Mouse (Mus musculus): ENCODE measurements at regions not wholly inside any gene's neighbourhood (a gene's known extent, or its start where the extent isn't known, plus 50 kb on each side); places are given as distances from the start of the nearest gene placed in this dataset.

GRCm38 (mm10) chr9:41700683-41701082 is 423.4 kb downstream of the Sorl1 start:
- Histone ChIP-seq H3K4me1 (ENCODE audit: control insufficient read depth in 2 of 2, insufficient read depth in 2 of 2, low read length in 2 of 2) (peaks cover 3 to 4% of the 10 kb centered on the region in 2 experiments; a peak in 3 of 4 replicates), H3K27me3 (ENCODE audit: control insufficient read depth, insufficient read depth, low read length) (no peaks in the 10 kb centered on the region), H3K9ac (ENCODE audit: low read length) (no peak overlapping the region), H3K9me3 (ENCODE audit: control insufficient read depth, low read length) (no peaks in the 10 kb centered on the region), H3K27ac (replicated peaks in 1 of 2; ENCODE audit: control insufficient read depth in 1 of 2, insufficient read depth in 1 of 2, low read depth in 2 of 2, low read length in 2 of 2) (no peak overlapping the region), H3K36me3 (ENCODE audit: control insufficient read depth, insufficient read depth, low read length) (no peaks in the 10 kb centered on the region), H3K4me2 (ENCODE audit: low read length) (peak overlapping the region; percentile 11; the same call in 1 of the 2 replicates), H3K4me3 (ENCODE audit: control insufficient read depth in 1 of 2, insufficient read depth in 1 of 2, low read depth in 1 of 2, low read length in 2 of 2) (no peak overlapping the region)
- no peak for ATAC-seq (ENCODE audit: insufficient number of reproducible peaks, insufficient read depth, low FRiP score, low read depth)
- 11% methylated on average over 6 of the region's 6 CpGs for WGBS

GRCm38 (mm10) chr9:41699031-41699430 is 425.1 kb downstream of the Sorl1 start:
- H3K27me3 ChIP-seq (ENCODE audit: control insufficient read depth, insufficient read depth, low read length) = no peaks in the 10 kb centered on the region
- H3K9ac ChIP-seq (ENCODE audit: low read length) = no peak overlapping the region
- H3K4me2 ChIP-seq (ENCODE audit: low read length) = no peak overlapping the region
- no peak for ATAC-seq (ENCODE audit: insufficient number of reproducible peaks, insufficient read depth, low FRiP score, low read depth)
- H3K4me3 ChIP-seq (ENCODE audit: control insufficient read depth in 1 of 2, insufficient read depth in 1 of 2, low read depth in 1 of 2, low read length in 2 of 2) = no peak overlapping the region
- no peaks in the 10 kb centered on the region for H3K36me3 ChIP-seq (ENCODE audit: control insufficient read depth, insufficient read depth, low read length)
- H3K4me1 ChIP-seq (ENCODE audit: control insufficient read depth in 2 of 2, insufficient read depth in 2 of 2, low read length in 2 of 2) = peaks cover 3 to 4% of the 10 kb centered on the region in 2 experiments; a peak in 2 of 4 replicates
- 90% methylated on average over 4 of the region's 4 CpGs for WGBS
- no peak overlapping the region for H3K27ac ChIP-seq (replicated peaks in 1 of 2; ENCODE audit: control insufficient read depth in 1 of 2, insufficient read depth in 1 of 2, low read depth in 2 of 2, low read length in 2 of 2)
- no peaks in the 10 kb centered on the region for H3K9me3 ChIP-seq (ENCODE audit: control insufficient read depth, low read length)

DNA sequence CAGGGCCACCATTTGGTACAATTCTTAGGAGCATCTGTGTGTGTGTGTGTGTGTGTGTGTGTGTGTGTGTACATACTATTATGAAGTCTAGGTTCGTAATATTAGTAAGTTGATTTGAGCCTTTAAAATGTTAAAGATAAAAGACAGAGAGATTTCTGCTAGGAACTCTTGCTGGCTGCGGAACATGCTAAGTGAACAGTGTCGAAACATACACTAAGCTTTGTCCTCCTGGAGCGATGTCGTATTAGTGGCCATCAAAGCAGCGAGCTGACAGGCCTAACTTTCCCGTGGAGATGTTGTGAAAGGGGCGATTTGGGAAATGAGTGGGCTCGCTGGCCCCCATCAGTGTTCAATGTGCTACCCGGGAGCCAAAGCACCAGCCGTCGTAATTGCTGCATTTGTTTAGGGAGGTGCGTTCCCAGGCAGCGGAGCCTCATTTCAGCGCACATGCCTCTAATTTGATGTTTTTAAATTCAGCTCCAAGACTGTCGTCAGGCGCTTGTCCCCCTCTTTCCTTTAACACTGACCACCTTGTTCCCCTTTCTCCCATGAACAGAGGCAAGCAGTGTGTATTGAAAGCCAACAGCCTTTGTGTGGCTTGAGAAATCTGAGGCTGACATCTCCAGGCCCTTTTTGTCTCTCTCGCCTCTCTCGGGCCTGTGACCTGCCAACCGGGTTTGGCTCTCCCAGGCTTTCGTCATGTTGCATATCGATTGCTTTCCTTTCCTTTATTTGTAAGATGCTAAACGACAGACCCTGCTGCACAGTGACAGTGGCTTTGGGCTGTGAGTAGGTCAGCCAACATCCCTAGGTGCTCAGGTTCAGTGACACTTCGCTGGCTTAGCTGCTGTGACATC is 426.3 kb downstream of the Sorl1 start:
- Histone ChIP-seq H3K4me3 (ENCODE audit: control insufficient read depth in 1 of 2, insufficient read depth in 1 of 2, low read depth in 1 of 2, low read length in 2 of 2) (no peak overlapping the region), H3K4me1 (ENCODE audit: control insufficient read depth in 2 of 2, insufficient read depth in 2 of 2, low read length in 2 of 2) (peaks cover 3 to 4% of the 10 kb centered on the region in 2 experiments; a peak in 2 of 4 replicates), H3K9ac (ENCODE audit: low read length) (no peak overlapping the region), H3K36me3 (ENCODE audit: control insufficient read depth, insufficient read depth, low read length) (no peaks in the 10 kb centered on the region), H3K27me3 (ENCODE audit: control insufficient read depth, insufficient read depth, low read length) (no peaks in the 10 kb centered on the region), H3K27ac (replicated peaks in 1 of 2; ENCODE audit: control insufficient read depth in 1 of 2, insufficient read depth in 1 of 2, low read depth in 2 of 2, low read length in 2 of 2) (no peak overlapping the region), H3K9me3 (ENCODE audit: control insufficient read depth, low read length) (no peaks in the 10 kb centered on the region), H3K4me2 (ENCODE audit: low read length) (no peak overlapping the region)
- 79% methylated on average over 24 of the region's 24 CpGs for WGBS
- ATAC-seq (ENCODE audit: insufficient number of reproducible peaks, insufficient read depth, low FRiP score, low read depth) = no peak

GRCm38 (mm10) chr9:41697160-41697559 is 426.9 kb downstream of the Sorl1 start:
- no peak overlapping the region for H3K9ac ChIP-seq (ENCODE audit: low read length)
- H3K4me2 ChIP-seq (ENCODE audit: low read length) = no peak overlapping the region
- ATAC-seq (ENCODE audit: insufficient number of reproducible peaks, insufficient read depth, low FRiP score, low read depth) = no peak
- H3K27ac ChIP-seq (replicated peaks in 1 of 2; ENCODE audit: control insufficient read depth in 1 of 2, insufficient read depth in 1 of 2, low read depth in 2 of 2, low read length in 2 of 2) = no peak overlapping the region
- H3K27me3 ChIP-seq (ENCODE audit: control insufficient read depth, insufficient read depth, low read length) = no peaks in the 10 kb centered on the region
- peaks cover 3 to 4% of the 10 kb centered on the region in 2 experiments; a peak in 2 of 4 replicates for H3K4me1 ChIP-seq (ENCODE audit: control insufficient read depth in 2 of 2, insufficient read depth in 2 of 2, low read length in 2 of 2)
- H3K9me3 ChIP-seq (ENCODE audit: control insufficient read depth, low read length) = no peaks in the 10 kb centered on the region
- H3K36me3 ChIP-seq (ENCODE audit: control insufficient read depth, insufficient read depth, low read length) = no peaks in the 10 kb centered on the region
- H3K4me3 ChIP-seq (ENCODE audit: control insufficient read depth in 1 of 2, insufficient read depth in 1 of 2, low read depth in 1 of 2, low read length in 2 of 2) = no peak overlapping the region

GRCm38 (mm10) chr9:41682911-41683310 is 441.2 kb downstream of the Sorl1 start:
- Histone ChIP-seq H3K4me2 (ENCODE audit: low read length) (no peak overlapping the region), H3K27ac (replicated peaks in 1 of 2; ENCODE audit: control insufficient read depth in 1 of 2, insufficient read depth in 1 of 2, low read depth in 2 of 2, low read length in 2 of 2) (no peak overlapping the region), H3K36me3 (ENCODE audit: control insufficient read depth, insufficient read depth, low read length) (no peaks in the 10 kb centered on the region), H3K9ac (ENCODE audit: low read length) (no peak overlapping the region), H3K9me3 (ENCODE audit: control insufficient read depth, low read length) (0 out of 2 replicates have a peak, but pooled peaks cover 3% of the 10 kb centered on the region), H3K27me3 (ENCODE audit: control insufficient read depth, insufficient read depth, low read length) (no peaks in the 10 kb centered on the region), H3K4me3 (ENCODE audit: control insufficient read depth in 1 of 2, insufficient read depth in 1 of 2, low read depth in 1 of 2, low read length in 2 of 2) (no peak overlapping the region), H3K4me1 (ENCODE audit: control insufficient read depth in 2 of 2, insufficient read depth in 2 of 2, low read length in 2 of 2) (no peaks in the 10 kb centered on the region)
- WGBS = 65% methylated on average over 1 of the region's 1 CpGs
- ATAC-seq (ENCODE audit: insufficient number of reproducible peaks, insufficient read depth, low FRiP score, low read depth) = no peak

GRCm38 (mm10) chr9:41675656-41676055 is 448.4 kb downstream of the Sorl1 start:
- Histone ChIP-seq H3K4me2 (ENCODE audit: low read length) (no peak overlapping the region), H3K9me3 (ENCODE audit: control insufficient read depth, low read length) (no peaks in the 10 kb centered on the region), H3K4me3 (ENCODE audit: control insufficient read depth in 1 of 2, insufficient read depth in 1 of 2, low read depth in 1 of 2, low read length in 2 of 2) (no peak overlapping the region), H3K9ac (ENCODE audit: low read length) (no peak overlapping the region), H3K27ac (replicated peaks in 1 of 2; ENCODE audit: control insufficient read depth in 1 of 2, insufficient read depth in 1 of 2, low read depth in 2 of 2, low read length in 2 of 2) (no peak overlapping the region), H3K36me3 (ENCODE audit: control insufficient read depth, insufficient read depth, low read length) (no peaks in the 10 kb centered on the region), H3K27me3 (ENCODE audit: control insufficient read depth, insufficient read depth, low read length) (no peaks in the 10 kb centered on the region), H3K4me1 (ENCODE audit: control insufficient read depth in 2 of 2, insufficient read depth in 2 of 2, low read length in 2 of 2) (no peaks in the 10 kb centered on the region)
- 80% methylated on average over 2 of the region's 2 CpGs for whole genome bisulfite sequencing
- no peak for ATAC-seq (ENCODE audit: insufficient number of reproducible peaks, insufficient read depth, low FRiP score, low read depth)

GRCm38 (mm10) chr9:41672958-41673357 is 451.1 kb downstream of the Sorl1 start:
- Histone ChIP-seq H3K9ac (ENCODE audit: low read length) (no peak overlapping the region), H3K36me3 (ENCODE audit: control insufficient read depth, insufficient read depth, low read length) (no peaks in the 10 kb centered on the region), H3K4me1 (ENCODE audit: control insufficient read depth in 2 of 2, insufficient read depth in 2 of 2, low read length in 2 of 2) (no peaks in the 10 kb centered on the region), H3K9me3 (ENCODE audit: control insufficient read depth, low read length) (no peaks in the 10 kb centered on the region), H3K4me3 (ENCODE audit: control insufficient read depth in 1 of 2, insufficient read depth in 1 of 2, low read depth in 1 of 2, low read length in 2 of 2) (no peak overlapping the region), H3K27me3 (ENCODE audit: control insufficient read depth, insufficient read depth, low read length) (no peaks in the 10 kb centered on the region), H3K4me2 (ENCODE audit: low read length) (no peak overlapping the region), H3K27ac (replicated peaks in 1 of 2; ENCODE audit: control insufficient read depth in 1 of 2, insufficient read depth in 1 of 2, low read depth in 2 of 2, low read length in 2 of 2) (no peak overlapping the region)
- 59% methylated on average over 2 of the region's 2 CpGs for WGBS
- ATAC-seq (ENCODE audit: insufficient number of reproducible peaks, insufficient read depth, low FRiP score, low read depth) = no peak

DNA sequence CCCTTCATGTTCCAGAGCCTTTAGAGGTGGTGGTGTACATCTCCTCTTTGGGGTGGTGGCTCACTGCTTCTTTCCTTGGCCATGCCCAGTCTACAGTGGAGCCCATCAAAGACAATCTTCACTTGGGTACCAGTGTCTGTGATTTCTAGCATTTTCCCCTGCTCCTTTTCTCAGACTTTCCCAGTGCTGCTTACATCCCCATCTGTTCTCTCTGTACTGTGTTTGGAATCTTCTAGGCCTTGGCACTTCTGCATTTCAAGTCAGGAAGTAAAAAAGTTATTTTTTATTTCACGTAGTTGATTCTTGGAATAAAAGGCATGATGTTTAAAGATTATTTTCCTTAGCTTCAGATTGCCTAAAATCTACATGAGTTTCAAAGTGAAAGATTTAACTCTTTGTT is 455.4 kb downstream of the Sorl1 start:
- Histone ChIP-seq H3K4me1 (ENCODE audit: control insufficient read depth in 2 of 2, insufficient read depth in 2 of 2, low read length in 2 of 2) (no peaks in the 10 kb centered on the region), H3K27me3 (ENCODE audit: control insufficient read depth, insufficient read depth, low read length) (no peaks in the 10 kb centered on the region), H3K9me3 (ENCODE audit: control insufficient read depth, low read length) (no peaks in the 10 kb centered on the region), H3K27ac (replicated peaks in 1 of 2; ENCODE audit: control insufficient read depth in 1 of 2, insufficient read depth in 1 of 2, low read depth in 2 of 2, low read length in 2 of 2) (no peak overlapping the region), H3K4me2 (ENCODE audit: low read length) (no peak overlapping the region), H3K9ac (ENCODE audit: low read length) (no peak overlapping the region), H3K36me3 (ENCODE audit: control insufficient read depth, insufficient read depth, low read length) (no peaks in the 10 kb centered on the region), H3K4me3 (ENCODE audit: control insufficient read depth in 1 of 2, insufficient read depth in 1 of 2, low read depth in 1 of 2, low read length in 2 of 2) (no peak overlapping the region)
- ATAC-seq (ENCODE audit: insufficient number of reproducible peaks, insufficient read depth, low FRiP score, low read depth) = no peak
- WGBS = 73% methylated on average over 1 of the region's 1 CpGs

Data from heart, embryonic 14.5 days (tissue).